Mouse (Mus musculus) left cerebral cortex, postnatal 25 days (tissue): ENCODE results near the gene Bbs9. TPM values are rescaled to one million over a fixed set of nuclear protein-coding genes. Genes with fewer than 3 reads are reported as not detected.

Experiments
- DNase-seq, 2 experiments: peaks; one replicate each; pipeline ENCODE4 v3.0.0; 2022; ENCODE audit warnings: low spot score in 2 of 2, mixed read lengths in 1 of 2
- intact Hi-C: fragments of 180-260 bp; cut with DNase I; formaldehyde crosslinking; loops from one replicate; pipeline ENCODE4 v1.15.1; 2025
- total RNA-seq, 2 experiments: library from RNA; stranded (reverse); gene quantifications; 2 replicates each; pipeline ENCODE4 v1.2.3; 2021

Bbs9 gene
- total RNA-seq, 2 experiments from 2014 or later, result 27.8 to 28.6 TPM

DNA sequence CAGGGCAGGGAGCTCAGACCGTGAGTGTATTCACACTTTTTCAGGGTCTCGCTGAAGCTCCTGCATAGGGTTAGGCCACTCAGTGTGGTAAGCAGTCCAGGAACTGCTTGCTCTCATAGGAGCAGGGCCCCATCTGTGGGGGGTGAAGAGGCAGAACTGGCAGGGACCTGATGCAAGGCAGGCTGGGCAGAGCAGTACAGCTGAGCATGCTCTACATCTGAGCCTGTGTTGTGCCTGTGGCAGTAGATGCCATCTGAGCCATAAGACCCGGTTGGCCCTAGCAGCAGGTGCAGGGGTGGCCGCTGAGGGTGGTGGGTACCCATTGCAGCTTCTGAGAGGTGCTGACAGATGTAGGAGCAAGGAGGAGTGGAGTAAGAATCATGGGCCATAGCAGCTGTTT, 202.5 kb downstream of the Bbs9 start:
- DNase-seq, result no peak
- intact Hi-C loops, result no loop called here

DNA sequence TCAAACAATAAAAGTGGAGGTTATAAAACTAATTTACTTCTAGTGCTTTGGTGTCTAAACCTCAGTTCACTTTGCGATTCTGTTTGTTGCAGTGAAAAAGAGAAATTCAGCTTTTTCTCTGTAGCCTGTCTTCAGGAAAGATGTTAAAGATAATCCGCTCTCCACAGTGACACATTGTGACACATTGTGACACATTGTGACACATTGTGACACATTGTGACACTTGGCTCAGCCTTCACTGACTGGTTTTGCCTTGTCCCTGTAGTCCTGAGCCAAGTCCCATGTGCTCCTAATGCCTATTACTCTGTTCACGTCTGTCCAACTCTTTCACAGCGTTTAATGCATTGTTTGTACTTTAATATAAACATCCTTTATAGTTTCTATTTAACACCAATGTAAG, 203.0 kb downstream of the Bbs9 start:
- DNase-seq, result no peak
- intact Hi-C loops, result no loop called here

DNA sequence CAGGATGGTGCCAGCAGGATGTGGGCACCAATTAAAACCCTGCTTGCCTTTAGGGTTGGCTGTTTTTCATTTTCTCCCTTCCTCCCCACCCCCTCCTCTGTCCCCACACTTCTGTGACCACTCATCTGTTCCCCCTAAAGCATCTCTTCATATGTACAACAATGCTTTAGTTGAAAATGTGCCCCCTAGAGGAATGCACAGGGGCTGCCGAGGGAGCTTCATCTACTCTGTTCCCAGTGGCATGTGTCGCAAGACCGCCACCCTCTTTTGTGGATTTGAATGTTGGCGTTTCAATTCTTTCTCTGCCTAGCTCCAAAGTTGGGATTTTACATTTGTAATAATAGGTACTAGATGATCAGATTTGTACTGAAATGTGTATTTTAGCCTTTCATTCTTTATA, 204.0 kb downstream of the Bbs9 start:
- DNase-seq, result no peak
- intact Hi-C loops, result no loop called here

DNA sequence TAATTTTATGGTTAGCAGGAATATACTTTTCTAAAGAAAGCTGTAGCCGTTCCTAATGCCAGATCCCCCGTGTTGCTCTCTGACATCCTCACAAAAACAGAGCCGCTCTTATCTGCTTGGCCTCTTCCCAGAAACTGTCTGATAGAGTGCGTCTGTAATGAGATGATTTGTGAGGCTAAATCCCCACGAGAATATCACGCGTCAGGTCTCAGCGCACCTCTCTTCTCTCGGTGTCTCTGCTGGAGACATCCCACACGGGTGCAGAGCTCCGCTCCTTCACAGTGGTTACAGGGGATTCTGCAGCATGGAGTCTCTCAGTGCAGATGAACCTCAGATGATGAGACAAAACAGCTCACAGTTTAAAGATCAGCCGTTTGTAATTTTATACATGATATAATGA, 204.5 kb downstream of the Bbs9 start:
- intact Hi-C loops, result no loop called here
- no peak for DNase-seq

DNA sequence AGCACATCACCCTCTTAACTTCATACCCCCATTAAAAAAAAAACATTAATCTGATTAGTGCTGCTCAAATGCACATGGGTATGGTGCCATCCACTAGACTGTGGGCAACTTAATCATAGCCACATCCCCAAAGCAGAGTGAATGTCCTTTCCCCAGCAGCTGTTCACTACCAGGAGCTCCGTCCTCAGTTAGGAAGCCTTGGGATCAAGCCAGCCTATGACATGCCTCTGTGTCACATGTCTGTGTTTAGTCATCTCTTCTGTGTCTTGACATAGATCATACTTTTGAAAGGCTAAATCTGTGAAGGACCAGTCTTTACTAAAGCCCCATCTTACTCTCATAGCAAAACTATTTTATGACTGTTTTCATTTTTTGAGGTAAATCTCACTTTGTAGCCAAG, 205.0 kb downstream of the Bbs9 start:
- intact Hi-C loops, result no loop called here
- no peak for DNase-seq

DNA sequence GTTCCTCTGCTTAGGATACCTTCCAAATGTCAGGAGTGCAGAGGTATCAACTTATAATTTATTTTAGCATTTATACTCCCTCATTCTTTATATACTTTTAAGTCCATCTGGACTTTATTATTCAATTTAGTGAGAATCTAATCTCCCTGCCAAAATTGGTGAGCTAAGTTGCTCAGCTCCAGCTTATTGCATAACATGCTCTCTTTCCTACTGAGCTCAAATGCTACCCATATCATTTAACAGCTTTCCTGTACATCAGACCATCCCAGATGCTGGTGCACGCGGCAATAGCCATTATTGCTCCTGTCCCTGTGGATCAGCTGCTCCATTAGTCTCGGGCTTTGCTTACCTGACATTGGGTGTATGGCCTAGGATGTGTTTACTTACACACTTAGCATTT, 208.3 kb downstream of the Bbs9 start:
- DNase-seq, result peak in 1 of 2 experiments; percentile 22

DNA sequence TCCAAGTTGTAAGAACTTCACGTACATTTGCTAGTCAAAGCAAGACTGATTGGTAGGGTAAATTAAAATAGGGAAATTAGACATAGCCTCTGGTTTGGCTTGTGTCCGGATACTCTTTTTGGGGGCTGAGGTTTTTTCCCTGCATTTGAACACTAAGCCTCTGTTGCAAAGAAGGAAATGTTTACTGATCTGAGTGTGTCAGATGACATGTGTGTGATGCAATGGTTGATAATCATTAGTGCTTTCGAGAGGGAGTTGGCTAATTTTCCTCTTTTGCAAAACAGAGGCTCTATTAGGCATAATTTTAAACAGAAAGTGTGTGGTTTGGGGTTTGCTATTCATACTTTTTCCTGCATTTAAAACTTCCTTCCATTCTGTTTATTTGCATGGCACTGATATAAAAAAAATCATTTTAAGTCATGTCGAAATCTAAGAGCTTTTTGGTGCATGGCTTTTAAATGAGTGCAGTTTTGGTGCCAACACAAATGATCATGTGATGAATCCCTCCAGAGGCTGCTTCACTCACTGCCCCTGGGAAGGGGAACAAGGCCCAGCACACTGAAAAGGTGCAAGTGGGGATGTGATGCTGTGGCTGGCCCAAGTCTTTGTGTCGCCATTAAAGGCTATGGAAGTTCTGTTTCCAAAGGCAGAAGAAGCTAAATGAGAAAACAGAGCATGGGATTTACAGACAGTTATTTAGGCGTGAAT, 211.4 kb downstream of the Bbs9 start:
- intact Hi-C loops, result no loop called here

More for the DNA sequence above, 208.3 kb downstream of the Bbs9 start:
- intact Hi-C loops, result no loop called here

DNA sequence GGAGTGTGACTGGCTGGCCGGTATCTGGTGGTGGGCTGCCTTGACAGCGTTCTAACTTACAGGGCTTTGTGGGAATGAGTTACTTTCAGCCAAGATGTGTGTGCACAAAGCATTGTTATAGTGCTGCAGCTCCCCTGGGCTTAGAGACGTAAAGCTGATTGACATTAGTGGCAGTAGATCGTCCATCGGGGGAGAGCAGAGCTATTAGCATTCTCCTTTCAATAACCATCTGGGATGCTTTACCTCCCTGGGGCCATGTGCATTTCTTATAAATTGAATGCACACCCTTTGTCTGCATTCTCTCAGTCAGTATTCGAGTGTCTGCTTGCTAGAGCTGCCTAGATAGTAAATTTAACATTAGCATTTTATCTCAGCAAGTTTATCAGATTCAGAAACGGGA, 214.7 kb downstream of the Bbs9 start:
- intact Hi-C loops, result no loop called here
- DNase-seq, result no peak

More for the DNA sequence above, 211.4 kb downstream of the Bbs9 start:
- no peak for DNase-seq

DNA sequence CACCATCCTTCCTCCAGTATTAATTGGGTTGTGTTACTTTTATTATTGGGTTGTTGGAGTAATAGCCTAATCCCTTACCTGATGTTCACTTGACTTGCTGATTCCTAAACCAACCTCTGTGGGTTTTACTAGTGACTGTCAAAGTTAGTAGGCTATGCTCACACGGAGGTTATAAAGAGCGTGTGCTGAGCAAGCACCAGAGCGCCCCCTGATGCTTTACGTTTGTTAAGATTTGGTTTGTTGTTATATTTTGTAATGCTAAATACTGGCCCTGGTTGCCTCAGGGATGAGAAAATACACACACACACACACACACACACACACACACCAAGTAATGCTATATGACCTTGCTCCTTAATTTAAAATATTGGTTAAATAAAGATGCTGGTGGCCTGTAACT, 219.9 kb downstream of the Bbs9 start:
- intact Hi-C loops, result no loop called here
- DNase-seq, result no peak

DNA sequence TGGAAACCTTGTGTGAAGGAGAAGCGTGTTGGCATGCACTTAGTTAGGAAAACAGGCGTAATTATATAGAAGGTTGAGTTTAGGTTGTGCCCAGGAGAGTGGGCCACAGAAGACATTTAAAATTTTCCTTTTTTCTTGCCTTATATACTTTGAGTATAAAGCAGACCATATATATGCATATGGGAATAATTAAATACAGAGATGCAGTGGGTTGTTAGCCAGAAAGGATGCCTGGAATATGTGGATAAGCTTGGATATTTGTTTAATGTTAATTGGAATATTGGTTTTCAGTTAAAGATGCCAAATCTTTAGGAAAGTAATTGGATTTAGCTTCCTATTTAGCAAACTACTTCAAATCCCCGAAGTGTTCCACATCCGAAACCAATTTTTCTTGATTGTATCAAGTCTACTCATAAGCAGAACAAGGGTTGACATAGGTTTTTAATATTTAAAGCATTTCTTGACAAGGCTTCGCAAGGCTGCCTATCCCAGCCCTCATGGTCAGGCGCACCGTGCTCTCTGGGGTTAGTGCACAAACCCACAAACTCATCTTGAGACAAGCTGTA, 221.4 kb downstream of the Bbs9 start:
- no peak for DNase-seq
- intact Hi-C loops, result no loop called here

DNA sequence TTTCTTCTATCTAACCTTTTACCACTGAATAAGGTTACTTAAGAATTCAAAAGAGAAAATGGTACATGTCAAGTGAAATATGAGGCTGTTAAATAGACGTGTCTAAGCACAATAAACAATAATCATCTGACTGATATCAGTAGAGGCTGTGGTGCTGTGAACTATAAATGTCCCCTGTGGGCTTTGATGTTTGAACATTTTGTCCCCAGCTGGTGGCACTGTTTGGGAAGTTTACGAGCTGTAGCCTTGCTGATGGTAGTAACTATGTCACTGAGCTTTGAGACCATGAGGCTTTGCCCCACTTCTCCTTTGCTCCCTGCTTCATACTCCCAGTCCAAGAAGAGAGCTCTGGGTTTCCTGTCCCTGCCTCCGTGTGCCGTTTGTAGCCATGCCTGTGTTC, 222.3 kb downstream of the Bbs9 start:
- intact Hi-C loops, result no loop called here
- DNase-seq, result no peak

DNA sequence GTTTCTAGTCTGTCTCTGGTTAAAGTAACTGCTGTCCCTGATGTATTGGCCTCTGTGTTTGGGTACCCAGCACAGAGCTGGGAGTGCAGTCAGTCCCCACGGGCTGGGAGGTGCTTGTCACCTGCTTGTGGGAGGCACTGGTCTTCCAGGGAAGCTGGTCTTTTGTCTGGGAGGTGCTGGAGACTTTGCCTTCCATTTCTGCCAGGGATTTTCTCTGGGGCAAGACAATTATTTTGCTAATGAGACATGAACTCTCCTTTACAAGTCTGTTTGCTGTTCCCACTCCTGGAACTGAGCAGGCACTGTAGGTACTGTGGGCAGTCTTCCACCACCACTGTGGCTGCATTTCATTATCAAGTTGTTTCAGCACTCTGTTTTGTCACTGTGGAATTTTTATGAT, 223.0 kb downstream of the Bbs9 start:
- no peak for DNase-seq

DNA sequence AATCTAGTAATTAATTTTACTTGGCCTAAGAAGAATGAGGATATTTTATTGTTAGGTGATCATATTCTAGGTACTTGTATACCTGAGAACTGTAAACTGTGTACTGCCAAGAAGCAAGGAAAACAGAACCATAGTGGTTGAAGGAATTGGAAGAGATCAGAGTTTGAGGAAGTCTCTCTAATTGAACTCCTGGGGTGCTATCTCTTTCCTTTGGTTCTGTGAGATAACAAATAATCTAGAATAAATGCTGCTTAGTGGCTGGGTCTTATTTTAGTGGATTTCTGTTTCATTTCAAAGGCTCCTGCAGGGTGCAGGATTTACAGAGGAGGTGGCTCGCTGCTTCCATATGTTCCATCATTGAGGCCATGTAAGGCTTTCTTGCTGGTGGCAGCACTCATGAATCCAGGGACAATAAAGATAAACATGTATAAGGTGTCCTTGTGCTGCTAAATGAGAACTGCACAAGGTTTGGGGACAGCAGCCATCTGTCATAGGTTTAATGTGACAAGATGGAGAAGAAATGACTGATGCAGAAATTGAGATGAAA, 226.6 kb downstream of the Bbs9 start:
- peak; percentile 16 to 62 for DNase-seq
- intact Hi-C loops, result loop anchor here (10.0 kb wide), 1 partner anchor 147 kb away; no protein-coding TSS in a partner anchor

More for the DNA sequence above, 223.0 kb downstream of the Bbs9 start:
- intact Hi-C loops, result no loop called here

DNA sequence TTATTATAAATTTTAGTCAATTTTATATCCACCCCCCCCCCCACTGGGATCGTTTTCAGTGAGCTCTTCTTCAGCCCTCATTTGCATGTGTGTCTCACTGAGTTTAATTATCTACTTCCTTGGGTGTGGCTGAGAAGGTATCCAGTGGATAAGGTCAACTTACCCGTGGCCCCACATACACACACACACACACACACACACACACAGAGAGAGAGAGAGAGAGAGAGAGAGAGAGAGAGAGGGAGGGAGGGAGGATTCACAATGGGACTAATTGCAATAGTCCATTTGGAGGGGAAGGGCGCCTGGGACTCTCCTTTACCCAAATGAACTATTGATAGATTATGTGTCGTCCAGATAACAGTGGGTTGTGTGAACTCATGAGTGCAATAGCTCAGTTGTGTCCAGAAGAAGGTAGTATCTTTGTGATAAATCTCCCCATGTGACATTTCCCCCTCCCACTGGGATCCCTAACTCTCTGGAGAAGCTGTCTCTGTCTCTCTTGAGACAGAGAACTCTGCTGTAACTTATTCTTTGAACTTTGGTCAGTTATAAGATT, 227.4 kb downstream of the Bbs9 start:
- intact Hi-C loops, result loop anchor here (10.0 kb wide), 1 partner anchor 148 kb away; no protein-coding TSS in a partner anchor
- no peak for DNase-seq

DNA sequence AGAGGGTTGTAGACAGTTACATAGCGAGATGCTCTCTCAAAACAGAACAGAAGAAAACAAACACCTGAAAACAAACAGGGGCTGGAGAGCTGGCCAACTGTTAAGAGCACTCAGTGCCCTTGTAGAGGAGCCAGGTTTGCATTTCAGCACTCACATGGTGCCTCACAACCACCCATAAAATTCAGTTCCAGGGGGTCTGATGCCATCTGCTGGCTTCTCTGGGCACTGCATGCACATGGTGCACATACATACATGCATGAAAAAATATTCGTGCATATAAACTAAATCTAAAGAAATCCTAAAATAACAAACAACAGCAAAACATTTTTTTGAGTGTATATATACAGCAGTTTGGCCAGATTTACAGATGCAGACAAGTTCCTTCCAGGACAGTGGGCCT, 228.0 kb downstream of the Bbs9 start:
- DNase-seq, result no peak
- intact Hi-C loops, result loop anchor here (10.0 kb wide), 1 partner anchor 149 kb away; no protein-coding TSS in a partner anchor

DNA sequence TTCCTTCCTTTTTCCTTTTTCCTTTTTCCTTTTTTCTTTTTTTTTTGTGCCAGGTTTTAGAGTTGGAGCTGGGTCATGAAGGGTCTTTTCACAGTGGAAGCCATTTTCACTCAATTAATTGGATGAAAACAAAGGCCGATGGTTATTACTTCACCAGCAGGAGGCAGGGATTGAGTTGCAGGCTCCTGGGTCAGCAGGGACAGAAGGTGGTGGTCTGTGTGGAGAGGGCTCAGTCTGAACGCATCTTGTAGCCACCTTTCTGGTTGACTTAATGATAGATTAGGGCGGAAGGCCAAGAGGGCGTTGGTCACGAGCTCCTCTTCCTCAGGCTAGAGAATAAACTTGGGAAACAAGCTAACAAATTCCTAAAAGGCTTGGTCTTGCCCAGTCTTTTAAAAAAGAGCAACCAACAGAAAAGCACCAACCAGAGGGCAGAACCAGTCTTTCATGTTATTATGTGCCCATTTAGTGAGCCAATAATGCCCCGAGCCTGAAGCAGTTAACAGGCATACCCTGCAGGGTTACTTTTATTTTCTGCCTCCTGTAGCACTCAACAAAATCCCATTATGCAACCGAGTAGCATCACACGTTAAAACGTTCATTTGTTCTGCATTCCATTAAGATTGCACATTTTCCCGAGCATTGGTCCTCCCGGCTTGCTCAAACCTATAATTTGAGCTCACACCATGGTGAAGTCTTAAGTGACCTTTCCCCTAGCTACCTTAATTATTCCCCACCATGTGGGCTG, 231.8 kb downstream of the Bbs9 start:
- intact Hi-C loops, result loop anchor here (10.0 kb wide), 1 partner anchor 153 kb away; no protein-coding TSS in a partner anchor

DNA sequence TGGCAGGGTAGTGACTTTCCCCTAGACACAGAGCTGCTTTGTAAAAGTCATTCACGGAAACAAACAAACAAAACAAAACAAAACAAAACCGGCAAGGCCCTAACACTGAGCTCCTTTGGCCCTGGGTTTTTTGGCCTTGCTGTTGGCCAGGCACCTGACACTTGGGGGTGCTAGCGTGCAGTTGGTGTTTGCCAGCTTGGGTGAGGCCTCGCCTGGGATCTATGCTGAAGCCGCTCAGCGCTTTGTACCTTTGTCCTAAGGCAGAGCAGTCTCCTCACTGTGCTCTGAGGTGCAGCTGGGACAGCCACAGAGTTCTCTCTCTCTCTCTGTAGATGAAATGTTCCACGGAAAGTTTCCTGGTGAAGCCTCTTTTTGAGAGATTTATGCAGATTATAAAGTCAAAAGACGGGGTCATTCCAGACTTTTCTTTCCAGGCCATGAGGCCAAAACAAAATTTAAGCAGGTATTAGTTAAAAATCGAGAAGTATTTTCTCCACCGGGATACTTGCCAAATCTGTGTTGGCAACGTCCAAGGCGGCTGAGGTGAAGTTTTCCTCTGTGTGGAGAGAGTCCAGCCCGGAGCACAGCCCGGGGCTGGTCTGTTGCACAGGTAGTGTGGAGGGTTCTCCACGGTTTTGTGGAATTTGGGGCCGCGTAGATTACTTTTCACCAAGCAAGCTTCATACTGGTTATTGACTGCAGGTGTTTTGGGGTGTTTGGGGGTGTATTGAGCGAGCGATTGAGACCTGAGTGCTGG, 233.6 kb downstream of the Bbs9 start:
- intact Hi-C loops, result loop anchor here (10.0 kb wide), 1 partner anchor 154 kb away; no protein-coding TSS in a partner anchor
- peak; percentile 51 to 55 for DNase-seq

More for the DNA sequence above, 231.8 kb downstream of the Bbs9 start:
- DNase-seq, result no peak

DNA sequence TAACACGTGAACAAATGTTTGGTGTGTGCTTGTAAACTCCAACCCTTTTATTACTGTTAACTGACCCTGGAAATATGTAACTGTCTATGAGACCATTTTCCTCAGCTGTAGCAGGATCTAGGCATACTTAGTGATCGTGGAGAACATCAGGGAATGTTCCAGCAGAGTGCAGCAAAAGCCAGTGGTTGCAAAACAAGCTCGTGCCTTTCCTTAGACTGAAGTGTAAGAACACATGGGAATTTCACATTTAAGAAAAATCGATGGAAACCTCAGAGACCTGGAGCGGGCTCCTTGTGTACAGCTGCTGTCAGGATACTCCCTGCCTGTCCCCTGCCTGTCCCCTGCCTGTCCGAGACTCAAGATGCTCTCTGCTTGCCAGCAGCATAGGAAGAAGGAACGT, 234.5 kb downstream of the Bbs9 start:
- DNase-seq, result no peak
- intact Hi-C loops, result loop anchor here (10.0 kb wide), 2 partner anchors 305 to 505 kb away; no protein-coding TSS in a partner anchor

DNA sequence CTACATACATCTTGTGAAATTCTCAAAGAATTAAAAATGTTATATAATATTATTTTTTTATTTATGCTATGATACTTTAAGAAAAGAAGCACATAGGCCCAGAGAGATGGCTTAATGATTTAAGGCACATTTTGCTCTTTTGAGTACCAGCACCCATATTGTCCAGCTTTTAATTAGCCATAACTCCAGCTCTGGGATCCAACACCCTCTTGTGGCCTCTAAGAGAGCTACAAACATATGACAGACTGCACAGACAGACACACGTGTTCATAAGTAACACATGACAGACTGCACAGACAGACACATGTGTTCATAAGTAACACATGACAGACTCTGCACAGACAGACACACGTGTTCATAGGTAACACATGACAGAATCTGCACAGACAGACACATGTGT, 235.8 kb downstream of the Bbs9 start:
- no peak for DNase-seq
- intact Hi-C loops, result loop anchor here (10.0 kb wide), 2 partner anchors 303 to 503 kb away; no protein-coding TSS in a partner anchor
